Mouse (Mus musculus): ENCODE measurements at regions not wholly inside any gene's neighbourhood (a gene's known extent, or its start where the extent isn't known, plus 50 kb on each side); places are given as distances from the start of the nearest gene placed in this dataset.

GRCm38 (mm10) chr7:51051496-51051895 is 452.5 kb downstream of the 4933405O20Rik start:
- TF ChIP-seq CTCF (IDR thresholded peaks at IDR 0.05; ENCODE audit: extremely low read depth, insufficient read depth, low read length) (no peak), POLR2A (IDR thresholded peaks at IDR 0.05; ENCODE audit: extremely low read depth, insufficient read depth, low read length) (no peak)

All from cortical plate, adult 2 months (tissue).